Mouse (Mus musculus): ENCODE measurements around the gene Sez6l. TPM values are rescaled to one million over a fixed set of nuclear protein-coding genes. Genes with fewer than 3 reads are reported as not detected.
A peak's percentile ranks its signal among the peaks of the same experiment; 100 is the strongest.

Gene Sez6l
- polyA plus RNA-seq, 1 experiment from 2014 or later, result 2.7 TPM

GRCm38 (mm10) chr5:112394415-112394763 lies 182.6 kb downstream of the Sez6l start:
- 2% methylated on average over 20 of the region's 28 CpGs for WGBS
- Histone ChIP-seq H3K27ac (ENCODE audit: low read depth) (no peak overlapping the region), H3K27me3 (replicated peaks; ENCODE audit: control insufficient read depth, insufficient read depth, low read length) (peaks cover 17% of the 10 kb centered on the region), H3K36me3 (ENCODE audit: control insufficient read depth, insufficient read depth, low read length) (no peaks in the 10 kb centered on the region), H3K9me3 (ENCODE audit: control insufficient read depth, low read length) (no peaks in the 10 kb centered on the region), H3K4me2 (ENCODE audit: low read length) (peak overlapping the region; percentile 50), H3K4me3 (ENCODE audit: low read depth, low read length) (peak overlapping the region; percentile 50), H3K4me1 (replicated peaks; ENCODE audit: control insufficient read depth, insufficient read depth, low read length) (peaks cover 4% of the 10 kb centered on the region; the same call in 1 of the 2 replicates), H3K9ac (ENCODE audit: low read length) (peak overlapping the region; percentile 52)
- ATAC-seq (replicated peaks; ENCODE audit: low FRiP score, low TSS enrichment, low read depth) (peak; percentile 71), DNase-seq (ENCODE audit: low spot score) (no peak)

- peak overlapping the region; percentile 50 for H3K4me2 ChIP-seq (ENCODE audit: low read length)
- ATAC-seq (replicated peaks; ENCODE audit: low FRiP score, low TSS enrichment, low read depth) (no peak), DNase-seq (ENCODE audit: low spot score) (no peak)
- H3K27ac ChIP-seq (ENCODE audit: low read depth), result no peak overlapping the region
- peaks cover 17% of the 10 kb centered on the region for H3K27me3 ChIP-seq (replicated peaks; ENCODE audit: control insufficient read depth, insufficient read depth, low read length)
- peak overlapping the region; percentile 50 for H3K4me3 ChIP-seq (ENCODE audit: low read depth, low read length)
- H3K4me1 ChIP-seq (replicated peaks; ENCODE audit: control insufficient read depth, insufficient read depth, low read length), result peaks cover 4% of the 10 kb centered on the region; the same call in 1 of the 2 replicates
- no peaks in the 10 kb centered on the region for H3K9me3 ChIP-seq (ENCODE audit: control insufficient read depth, low read length)
- H3K9ac ChIP-seq (ENCODE audit: low read length), result peak overlapping the region; percentile 52
- no peaks in the 10 kb centered on the region for H3K36me3 ChIP-seq (ENCODE audit: control insufficient read depth, insufficient read depth, low read length)
- WGBS, result 15% methylated on average over 16 of the region's 18 CpGs
Observed at GRCm38 (mm10) chr5:112393741-112394414, 183.1 kb downstream of the Sez6l start.

GRCm38 (mm10) chr5:112391676-112392323 lies 185.2 kb downstream of the Sez6l start:
- DNase-seq (ENCODE audit: low spot score) (no peak), ATAC-seq (replicated peaks; ENCODE audit: low FRiP score, low TSS enrichment, low read depth) (no peak)
- 67% methylated on average over 27 of the region's 27 CpGs for WGBS
- H3K4me3 ChIP-seq (ENCODE audit: low read depth, low read length), result no peak overlapping the region
- no peak overlapping the region for H3K9ac ChIP-seq (ENCODE audit: low read length)
- no peaks in the 10 kb centered on the region for H3K9me3 ChIP-seq (ENCODE audit: control insufficient read depth, low read length)
- peaks cover 4% of the 10 kb centered on the region; the same call in 1 of the 2 replicates for H3K4me1 ChIP-seq (replicated peaks; ENCODE audit: control insufficient read depth, insufficient read depth, low read length)
- peaks cover 17% of the 10 kb centered on the region for H3K27me3 ChIP-seq (replicated peaks; ENCODE audit: control insufficient read depth, insufficient read depth, low read length)
- H3K27ac ChIP-seq (ENCODE audit: low read depth), result no peak overlapping the region
- no peaks in the 10 kb centered on the region for H3K36me3 ChIP-seq (ENCODE audit: control insufficient read depth, insufficient read depth, low read length)
- no peak overlapping the region for H3K4me2 ChIP-seq (ENCODE audit: low read length)

- WGBS, result 61% methylated on average over 16 of the region's 16 CpGs
- Histone ChIP-seq H3K4me1 (replicated peaks; ENCODE audit: control insufficient read depth, insufficient read depth, low read length) (peaks cover 4% of the 10 kb centered on the region; the same call in 1 of the 2 replicates), H3K27me3 (replicated peaks; ENCODE audit: control insufficient read depth, insufficient read depth, low read length) (peaks cover 17% of the 10 kb centered on the region), H3K36me3 (ENCODE audit: control insufficient read depth, insufficient read depth, low read length) (no peaks in the 10 kb centered on the region), H3K9ac (ENCODE audit: low read length) (no peak overlapping the region), H3K9me3 (ENCODE audit: control insufficient read depth, low read length) (no peaks in the 10 kb centered on the region), H3K27ac (ENCODE audit: low read depth) (no peak overlapping the region), H3K4me3 (ENCODE audit: low read depth, low read length) (no peak overlapping the region), H3K4me2 (ENCODE audit: low read length) (no peak overlapping the region)
- no peak for ATAC-seq (replicated peaks; ENCODE audit: low FRiP score, low TSS enrichment, low read depth)
- DNase-seq (ENCODE audit: low spot score), result no peak
Observed at GRCm38 (mm10) chr5:112391002-112391401, 186.0 kb downstream of the Sez6l start.

GRCm38 (mm10) chr5:112389352-112389751 lies 187.6 kb downstream of the Sez6l start:
- peaks cover 17% of the 10 kb centered on the region for H3K27me3 ChIP-seq (replicated peaks; ENCODE audit: control insufficient read depth, insufficient read depth, low read length)
- no peak for DNase-seq (ENCODE audit: low spot score)
- no peak overlapping the region for H3K27ac ChIP-seq (ENCODE audit: low read depth)
- 70% methylated on average over 9 of the region's 9 CpGs for WGBS
- H3K9ac ChIP-seq (ENCODE audit: low read length), result no peak overlapping the region
- H3K4me3 ChIP-seq (ENCODE audit: low read depth, low read length), result no peak overlapping the region
- H3K9me3 ChIP-seq (ENCODE audit: control insufficient read depth, low read length), result no peaks in the 10 kb centered on the region
- ATAC-seq (replicated peaks; ENCODE audit: low FRiP score, low TSS enrichment, low read depth), result no peak
- no peaks in the 10 kb centered on the region for H3K36me3 ChIP-seq (ENCODE audit: control insufficient read depth, insufficient read depth, low read length)
- peaks cover 4% of the 10 kb centered on the region; the same call in 1 of the 2 replicates for H3K4me1 ChIP-seq (replicated peaks; ENCODE audit: control insufficient read depth, insufficient read depth, low read length)
- H3K4me2 ChIP-seq (ENCODE audit: low read length), result no peak overlapping the region

GRCm38 (mm10) chr5:112385973-112386372 lies 191.0 kb downstream of the Sez6l start:
- DNase-seq (ENCODE audit: low spot score) (no peak), ATAC-seq (replicated peaks; ENCODE audit: low FRiP score, low TSS enrichment, low read depth) (no peak)
- no peaks in the 10 kb centered on the region for H3K9me3 ChIP-seq (ENCODE audit: control insufficient read depth, low read length)
- no peak overlapping the region for H3K4me2 ChIP-seq (ENCODE audit: low read length)
- 77% methylated on average over 2 of the region's 2 CpGs for WGBS
- H3K4me1 ChIP-seq (replicated peaks; ENCODE audit: control insufficient read depth, insufficient read depth, low read length), result peaks cover 5% of the 10 kb centered on the region
- no peak overlapping the region for H3K9ac ChIP-seq (ENCODE audit: low read length)
- H3K27ac ChIP-seq (ENCODE audit: low read depth), result no peak overlapping the region
- no peak overlapping the region for H3K4me3 ChIP-seq (ENCODE audit: low read depth, low read length)
- H3K36me3 ChIP-seq (ENCODE audit: control insufficient read depth, insufficient read depth, low read length), result no peaks in the 10 kb centered on the region
- no peaks in the 10 kb centered on the region for H3K27me3 ChIP-seq (replicated peaks; ENCODE audit: control insufficient read depth, insufficient read depth, low read length)

- Histone ChIP-seq H3K9ac (ENCODE audit: low read length) (no peak overlapping the region), H3K4me1 (replicated peaks; ENCODE audit: control insufficient read depth, insufficient read depth, low read length) (peaks cover 5% of the 10 kb centered on the region), H3K4me3 (ENCODE audit: low read depth, low read length) (no peak overlapping the region), H3K27me3 (replicated peaks; ENCODE audit: control insufficient read depth, insufficient read depth, low read length) (no peaks in the 10 kb centered on the region), H3K27ac (ENCODE audit: low read depth) (no peak overlapping the region), H3K4me2 (ENCODE audit: low read length) (no peak overlapping the region), H3K9me3 (ENCODE audit: control insufficient read depth, low read length) (no peaks in the 10 kb centered on the region), H3K36me3 (ENCODE audit: control insufficient read depth, insufficient read depth, low read length) (peaks cover 5% of the 10 kb centered on the region; the same call in 1 of the 2 replicates)
- 94% methylated on average over 13 of the region's 13 CpGs for WGBS
- ATAC-seq (replicated peaks; ENCODE audit: low FRiP score, low TSS enrichment, low read depth), result no peak
- no peak for DNase-seq (ENCODE audit: low spot score)
Observed at GRCm38 (mm10) chr5:112384805-112385472, 192.0 kb downstream of the Sez6l start.

GRCm38 (mm10) chr5:112382641-112383330 lies 194.2 kb downstream of the Sez6l start:
- 33% methylated on average over 17 of the region's 17 CpGs for WGBS
- no peak overlapping the region for H3K4me2 ChIP-seq (ENCODE audit: low read length)
- no peaks in the 10 kb centered on the region for H3K27me3 ChIP-seq (replicated peaks; ENCODE audit: control insufficient read depth, insufficient read depth, low read length)
- H3K27ac ChIP-seq (ENCODE audit: low read depth), result no peak overlapping the region
- no peak overlapping the region for H3K4me3 ChIP-seq (ENCODE audit: low read depth, low read length)
- H3K9ac ChIP-seq (ENCODE audit: low read length), result no peak overlapping the region
- H3K4me1 ChIP-seq (replicated peaks; ENCODE audit: control insufficient read depth, insufficient read depth, low read length), result peaks cover 5% of the 10 kb centered on the region
- H3K9me3 ChIP-seq (ENCODE audit: control insufficient read depth, low read length), result no peaks in the 10 kb centered on the region
- H3K36me3 ChIP-seq (ENCODE audit: control insufficient read depth, insufficient read depth, low read length), result peaks cover 19% of the 10 kb centered on the region
- no peak for ATAC-seq (replicated peaks; ENCODE audit: low FRiP score, low TSS enrichment, low read depth)
- no peak for DNase-seq (ENCODE audit: low spot score)
